Mouse (Mus musculus) limb, embryonic 11.5 days (tissue): ENCODE data around the gene Tbc1d2. TPM values are rescaled to one million over a fixed set of nuclear protein-coding genes. Genes with fewer than 3 reads are reported as not detected.

Experiments
- ATAC-seq: fragments of 200-750 bp; cut with Nextera tagmentation; 2 replicates; pipeline ENCODE4 v1.8.0; 2017; ENCODE audit warnings: low read depth; ENCODE audit not compliant: insufficient number of reproducible peaks, low FRiP score, low TSS enrichment
- DNase-seq: peaks from one replicate; pipeline ENCODE4 v3.0.0-alpha.2; 2015; ENCODE audit warnings: low spot score
- H3K27ac ChIP-seq: fragments of 300-500 bp; sonication (generic); replicated peaks from 2 replicates; pipeline ENCODE4 v1.5.1; 2014; ENCODE audit warnings: low read depth, mild to moderate bottlenecking, low read length
- H3K27me3 ChIP-seq: fragments of 300-500 bp; sonication (generic); 2 replicates; pipeline ENCODE4 v1.6.1; 2014; ENCODE audit warnings: mild to moderate bottlenecking, low read length, mixed read lengths; ENCODE audit not compliant: control insufficient read depth, insufficient read depth
- H3K36me3 ChIP-seq: fragments of 300-500 bp; sonication (generic); 2 replicates; pipeline ENCODE4 v1.6.1; 2014; ENCODE audit warnings: mild to moderate bottlenecking, low read length, moderate library complexity, mixed read lengths; ENCODE audit not compliant: control insufficient read depth, insufficient read depth
- H3K4me1 ChIP-seq: fragments of 300-500 bp; sonication (generic); 2 replicates; pipeline ENCODE4 v1.6.1; 2014; ENCODE audit warnings: low read length, mixed read lengths; ENCODE audit not compliant: control insufficient read depth, insufficient read depth
- H3K4me2 ChIP-seq: fragments of 300-500 bp; sonication (generic); 2 replicates; pipeline ENCODE4 v1.6.1; 2014; ENCODE audit warnings: low read depth, mild to moderate bottlenecking, moderate library complexity; ENCODE audit not compliant: severe bottlenecking
- H3K4me3 ChIP-seq: fragments of 300-500 bp; sonication (generic); 2 replicates; pipeline ENCODE4 v1.5.1; 2014; ENCODE audit warnings: low read depth, low read length
- H3K9ac ChIP-seq: fragments of 300-500 bp; sonication (generic); 2 replicates; pipeline ENCODE4 v1.6.1; 2014; ENCODE audit warnings: mild to moderate bottlenecking, low read length
- H3K9me3 ChIP-seq: fragments of 300-500 bp; sonication (generic); 2 replicates; pipeline ENCODE4 v1.6.1; 2016; ENCODE audit warnings: low read length; ENCODE audit not compliant: control insufficient read depth
- WGBS: fragments of 180-500 bp; shearing (Covaris S2); extraction: QIAGEN DNeasy Blood & Tissue Kit; methylation state at CpG from one replicate; pipeline ENCODE4 v1.1.7; 2014; 5-methylcytosine and 5-hydroxymethylcytosine counted together
- polyA plus RNA-seq: library from polyadenylated mRNA; unstranded; fragments of >200 nt; fragmentation: Nextera tagmentation; extraction: Ambion mirVana; gene quantifications from 2 replicates; pipeline ENCODE4 v1.2.1, GENCODE M21; 2014

The Tbc1d2 gene
- polyA plus RNA-seq, 1 experiment from 2014 or later = 0.96 TPM

GRCm38 (mm10) chr4:46568169-46568568, 81.8 kb downstream of the Tbc1d2 start:
- no peaks in the 10 kb centered on the region for H3K36me3 ChIP-seq
- ATAC-seq (no peak), DNase-seq (no peak)
- H3K4me1 ChIP-seq = no peaks in the 10 kb centered on the region
- H3K27ac ChIP-seq = no peak overlapping the region
- no peak overlapping the region for H3K4me3 ChIP-seq
- no peaks in the 10 kb centered on the region for H3K27me3 ChIP-seq
- WGBS = 87% methylated on average over 8 of the region's 8 CpGs
- no peak overlapping the region for H3K9ac ChIP-seq
- H3K9me3 ChIP-seq = no peaks in the 10 kb centered on the region
- no peak overlapping the region for H3K4me2 ChIP-seq

- WGBS = 74% methylated on average over 8 of the region's 8 CpGs
Observed at GRCm38 (mm10) chr4:46566931-46567671, 82.9 kb downstream of the Tbc1d2 start.

GRCm38 (mm10) chr4:46565393-46565955, 84.5 kb downstream of the Tbc1d2 start:
- no peak overlapping the region for H3K4me2 ChIP-seq
- H3K27me3 ChIP-seq = no peaks in the 10 kb centered on the region
- no peak overlapping the region for H3K27ac ChIP-seq
- H3K36me3 ChIP-seq = no peaks in the 10 kb centered on the region
- no peak for ATAC-seq
- no peak overlapping the region for H3K9ac ChIP-seq
- no peak overlapping the region for H3K4me3 ChIP-seq
- WGBS = 89% methylated on average over 4 of the region's 4 CpGs
- H3K4me1 ChIP-seq = no peaks in the 10 kb centered on the region
- no peak for DNase-seq
- H3K9me3 ChIP-seq = no peaks in the 10 kb centered on the region

More at GRCm38 (mm10) chr4:46566931-46567671, 82.9 kb downstream of the Tbc1d2 start:
- Histone ChIP-seq H3K9me3 (no peaks in the 10 kb centered on the region), H3K36me3 (no peaks in the 10 kb centered on the region), H3K9ac (no peak overlapping the region), H3K4me2 (no peak overlapping the region), H3K4me1 (no peaks in the 10 kb centered on the region), H3K27ac (no peak overlapping the region), H3K27me3 (no peaks in the 10 kb centered on the region), H3K4me3 (no peak overlapping the region)
- DNase-seq (no peak), ATAC-seq (no peak)

GRCm38 (mm10) chr4:46564247-46564646, 85.8 kb downstream of the Tbc1d2 start:
- Histone ChIP-seq H3K4me1 (no peaks in the 10 kb centered on the region), H3K9me3 (no peaks in the 10 kb centered on the region), H3K27ac (no peak overlapping the region), H3K4me3 (no peak overlapping the region), H3K4me2 (no peak overlapping the region), H3K27me3 (no peaks in the 10 kb centered on the region), H3K36me3 (no peaks in the 10 kb centered on the region), H3K9ac (no peak overlapping the region)
- 89% methylated on average over 4 of the region's 4 CpGs for WGBS
- no peak for ATAC-seq
- DNase-seq = no peak

- Histone ChIP-seq H3K27me3 (no peaks in the 10 kb centered on the region), H3K27ac (no peak overlapping the region), H3K4me2 (no peak overlapping the region), H3K4me1 (no peaks in the 10 kb centered on the region), H3K9me3 (no peaks in the 10 kb centered on the region), H3K9ac (no peak overlapping the region), H3K4me3 (no peak overlapping the region), H3K36me3 (no peaks in the 10 kb centered on the region)
- ATAC-seq (no peak), DNase-seq (no peak)
- WGBS = 73% methylated on average over 10 of the region's 10 CpGs
Observed at GRCm38 (mm10) chr4:46563847-46564246, 86.2 kb downstream of the Tbc1d2 start.

- Histone ChIP-seq H3K27me3 (no peaks in the 10 kb centered on the region), H3K4me3 (no peak overlapping the region), H3K27ac (no peak overlapping the region), H3K4me1 (no peaks in the 10 kb centered on the region), H3K9ac (no peak overlapping the region), H3K36me3 (no peaks in the 10 kb centered on the region), H3K4me2 (no peak overlapping the region), H3K9me3 (no peaks in the 10 kb centered on the region)
- DNase-seq = no peak
- ATAC-seq = no peak
- 94% methylated on average over 14 of the region's 14 CpGs for WGBS
Observed at GRCm38 (mm10) chr4:46562841-46563240, 87.2 kb downstream of the Tbc1d2 start.

- WGBS = 74% methylated on average over 5 of the region's 5 CpGs
- Histone ChIP-seq H3K4me3 (no peak overlapping the region), H3K9ac (no peak overlapping the region), H3K27ac (no peak overlapping the region), H3K4me2 (no peak overlapping the region), H3K36me3 (no peaks in the 10 kb centered on the region), H3K9me3 (no peaks in the 10 kb centered on the region), H3K27me3 (no peaks in the 10 kb centered on the region), H3K4me1 (no peaks in the 10 kb centered on the region)
- no peak for ATAC-seq
- DNase-seq = no peak
Observed at GRCm38 (mm10) chr4:46562037-46562436, 88.0 kb downstream of the Tbc1d2 start.

- 73% methylated on average over 14 of the region's 14 CpGs for WGBS
- H3K9me3 ChIP-seq = no peaks in the 10 kb centered on the region
- H3K4me1 ChIP-seq = no peaks in the 10 kb centered on the region
- H3K9ac ChIP-seq = no peak overlapping the region
- no peak overlapping the region for H3K4me3 ChIP-seq
- DNase-seq (no peak), ATAC-seq (no peak)
- H3K27ac ChIP-seq = no peak overlapping the region
- no peaks in the 10 kb centered on the region for H3K36me3 ChIP-seq
- H3K27me3 ChIP-seq = no peaks in the 10 kb centered on the region
- no peak overlapping the region for H3K4me2 ChIP-seq
Observed at GRCm38 (mm10) chr4:46560069-46560705, 89.8 kb downstream of the Tbc1d2 start.
